Mouse (Mus musculus) myocyte (in vitro differentiated cells): ENCODE measurements around the gene Gria2. TPM values are rescaled to one million over a fixed set of nuclear protein-coding genes. Genes with fewer than 3 reads are reported as not detected.

Experiments
- H3K27me3 ChIP-seq: one replicate; pipeline ENCODE4 v1.6.1; 2011; ENCODE audit not compliant: control insufficient read depth, insufficient read depth, insufficient read length
- H3K36me3 ChIP-seq: one replicate; pipeline ENCODE4 v1.6.1; 2011; ENCODE audit not compliant: control insufficient read depth, insufficient read depth
- H3K4me2 ChIP-seq: one replicate; pipeline ENCODE4 v1.6.1; 2011; ENCODE audit warnings: low read depth, control low read depth
- H3K4me3 ChIP-seq: one replicate; pipeline ENCODE4 v1.5.1; 2011; ENCODE audit warnings: mild to moderate bottlenecking, control low read depth, moderate library complexity
- H3K79me2 ChIP-seq: one replicate; pipeline ENCODE4 v1.6.1; 2011; ENCODE audit not compliant: control insufficient read depth, insufficient read depth
- H3ac ChIP-seq: one replicate; pipeline ENCODE4 v1.6.1; 2011; ENCODE audit not compliant: control insufficient read depth, insufficient read length
- CEBPB ChIP-seq: IDR thresholded peaks from 2 replicates; pipeline ENCODE4 v1.6.1; 2011; ENCODE audit warnings: mild to moderate bottlenecking, moderate library complexity; ENCODE audit not compliant: poor library complexity, insufficient read depth, severe bottlenecking
- E2F4 ChIP-seq: IDR thresholded peaks from one replicate; pipeline ENCODE4 v1.6.1; 2011; ENCODE audit warnings: mild to moderate bottlenecking, control low read depth, moderate library complexity; ENCODE audit not compliant: insufficient read depth
- MAX ChIP-seq: IDR thresholded peaks from one replicate; pipeline ENCODE4 v1.6.1; 2011; ENCODE audit warnings: low read depth, mild to moderate bottlenecking, control low read depth
- MYOD1 ChIP-seq, 3 experiments: IDR thresholded peaks; one replicate each; pipeline ENCODE4 v1.6.1; 2011; ENCODE audit warnings: control low read depth in 2 of 3, low read depth in 2 of 3, mild to moderate bottlenecking in 2 of 3, moderate library complexity in 1 of 3; ENCODE audit not compliant: insufficient read length in 2 of 3, control insufficient read depth in 1 of 3
- MYOG ChIP-seq, 3 experiments: IDR thresholded peaks; one replicate each; pipeline ENCODE4 v1.6.1; 2011; ENCODE audit warnings: control low read depth in 2 of 3, low read depth in 2 of 3, mild to moderate bottlenecking in 2 of 3; ENCODE audit not compliant: insufficient read length in 2 of 3, control insufficient read depth in 1 of 3, insufficient read depth in 1 of 3
- POLR2A ChIP-seq: IDR thresholded peaks from one replicate; pipeline ENCODE4 v1.6.1; 2011; ENCODE audit warnings: low read depth, mild to moderate bottlenecking, control low read depth, moderate library complexity; ENCODE audit not compliant: insufficient read length
- POLR2AphosphoS2 ChIP-seq: IDR thresholded peaks from one replicate; pipeline ENCODE4 v1.6.1; 2011; ENCODE audit warnings: low read depth, control low read depth; ENCODE audit not compliant: insufficient read length
- REST ChIP-seq: IDR thresholded peaks from one replicate; pipeline ENCODE4 v1.6.1; 2011; ENCODE audit warnings: mild to moderate bottlenecking, control low read depth, moderate library complexity; ENCODE audit not compliant: insufficient read depth, insufficient read length
- SRF ChIP-seq: IDR thresholded peaks from one replicate; pipeline ENCODE4 v1.6.1; 2011; ENCODE audit warnings: low read depth; ENCODE audit not compliant: control insufficient read depth, insufficient read length
- TCF12 ChIP-seq: IDR thresholded peaks from one replicate; pipeline ENCODE4 v1.6.1; 2011; ENCODE audit warnings: mild to moderate bottlenecking, control low read depth; ENCODE audit not compliant: poor library complexity, insufficient read depth, severe bottlenecking
- TCF3 ChIP-seq: IDR thresholded peaks from one replicate; pipeline ENCODE4 v1.6.1; 2011; ENCODE audit warnings: low read depth, control low read depth; ENCODE audit not compliant: insufficient read length
- USF1 ChIP-seq: IDR thresholded peaks from one replicate; pipeline ENCODE4 v1.6.1; 2011; ENCODE audit warnings: low read depth, mild to moderate bottlenecking, control low read depth, moderate library complexity
- polyA plus RNA-seq: library from polyadenylated mRNA; unstranded; fragments of >200 nt; fragmentation: generic; extraction: Trizol; gene quantifications from one replicate; pipeline ENCODE4 v1.2.1, GENCODE M21; 2012; ENCODE audit warnings: missing spikeins

Gene Gria2
- polyA plus RNA-seq, 1 experiment = not detected

DNA sequence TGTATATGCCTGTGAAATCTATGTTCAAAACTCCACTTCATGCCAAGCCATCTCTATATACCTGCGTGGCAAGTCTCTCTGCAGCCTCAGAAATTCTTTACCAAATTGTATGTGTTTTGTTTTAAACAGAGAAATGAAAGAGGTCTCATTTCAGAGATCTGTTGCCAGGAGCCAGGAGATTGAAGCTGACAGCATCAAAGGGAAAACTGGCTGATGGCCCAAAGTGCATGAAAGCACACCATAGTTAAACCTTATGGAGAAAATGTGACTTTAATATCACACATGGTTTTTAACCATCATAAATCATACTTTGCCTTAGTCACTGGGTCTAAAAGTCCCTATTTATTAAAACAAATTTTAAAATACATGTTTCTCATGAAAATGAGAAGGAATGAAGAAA, 1.2 kb upstream of the Gria2 start:
- Histone ChIP-seq H3K27me3 (peaks cover 23% of the 10 kb centered on the region), H3K4me3 (no peak overlapping the region), H3K36me3 (no peaks in the 10 kb centered on the region), H3K4me2 (no peak overlapping the region), H3K79me2 (no peaks in the 10 kb centered on the region), H3ac (no peak overlapping the region)
- TF ChIP-seq TCF12 (no peak), MYOD1 (IDR thresholded peaks at IDR 0.05; ENCODE audit: control insufficient read depth in 1 of 3, insufficient read length in 2 of 3, low read depth in 2 of 3) (no peak), REST (no peak)

DNA sequence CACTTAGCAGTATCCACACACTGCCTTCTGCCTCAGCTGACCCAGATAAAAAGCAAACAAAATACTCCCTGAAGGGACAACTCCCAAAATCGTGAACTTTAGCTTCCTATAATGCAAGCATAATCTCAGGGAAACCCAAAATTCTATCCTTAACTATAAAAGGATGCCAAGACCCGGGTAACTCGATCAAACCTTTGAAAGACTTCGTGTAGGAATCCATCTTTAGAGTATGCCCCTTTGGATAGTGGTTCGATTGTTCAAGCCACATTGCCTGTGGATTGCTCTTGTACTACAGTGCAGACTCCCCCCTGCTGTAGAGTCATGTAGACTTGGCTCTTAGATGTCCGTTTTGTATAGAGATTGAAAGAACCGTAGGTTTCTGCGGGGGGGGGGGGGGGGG, 576 bp upstream of the Gria2 start:
- Histone ChIP-seq H3ac (no peak overlapping the region), H3K36me3 (no peaks in the 10 kb centered on the region), H3K4me3 (no peak overlapping the region), H3K79me2 (no peaks in the 10 kb centered on the region), H3K4me2 (no peak overlapping the region), H3K27me3 (peaks cover 23% of the 10 kb centered on the region)
- TF ChIP-seq USF1 (no peak), MAX (no peak), SRF (no peak), TCF3 (no peak), MYOG (IDR thresholded peaks at IDR 0.05; ENCODE audit: control insufficient read depth in 1 of 3, insufficient read depth in 1 of 3, insufficient read length in 2 of 3, low read depth in 2 of 3) (no peak), MYOD1 (IDR thresholded peaks at IDR 0.05; ENCODE audit: control insufficient read depth in 1 of 3, insufficient read length in 2 of 3, low read depth in 2 of 3) (no peak), TCF12 (no peak), POLR2A (no peak), CEBPB (no peak), E2F4 (no peak), POLR2AphosphoS2 (no peak), REST (no peak)

DNA sequence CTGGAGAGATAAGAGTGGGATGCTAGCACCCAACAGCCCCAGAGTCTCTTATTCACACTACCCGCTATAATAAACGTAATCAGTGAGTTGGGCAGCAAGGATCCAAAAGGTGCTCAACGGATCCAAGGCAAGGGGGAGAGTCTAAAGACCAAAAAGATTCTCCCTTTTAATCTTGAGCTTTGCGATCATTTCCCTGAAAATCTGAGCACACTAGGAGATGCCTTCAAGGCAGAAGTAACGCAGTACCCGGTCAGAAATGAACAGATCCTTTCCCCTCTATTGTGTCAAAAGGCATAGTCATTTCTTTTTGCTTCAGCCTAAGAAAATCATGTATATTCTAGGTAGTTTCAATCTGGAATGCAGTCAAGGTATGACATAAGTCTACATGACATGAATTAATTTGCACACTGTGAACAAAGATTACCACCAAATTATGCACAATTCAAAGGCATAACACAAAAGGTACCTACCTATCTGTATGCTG, 766 bp downstream of the Gria2 start:
- H3K79me2 ChIP-seq = no peaks in the 10 kb centered on the region
- TF ChIP-seq E2F4 = no peak
- H3K4me3 ChIP-seq = no peak overlapping the region
- H3ac ChIP-seq = no peak overlapping the region
- no peaks in the 10 kb centered on the region for H3K36me3 ChIP-seq
- H3K4me2 ChIP-seq = no peak overlapping the region
- H3K27me3 ChIP-seq = peaks cover 23% of the 10 kb centered on the region

DNA sequence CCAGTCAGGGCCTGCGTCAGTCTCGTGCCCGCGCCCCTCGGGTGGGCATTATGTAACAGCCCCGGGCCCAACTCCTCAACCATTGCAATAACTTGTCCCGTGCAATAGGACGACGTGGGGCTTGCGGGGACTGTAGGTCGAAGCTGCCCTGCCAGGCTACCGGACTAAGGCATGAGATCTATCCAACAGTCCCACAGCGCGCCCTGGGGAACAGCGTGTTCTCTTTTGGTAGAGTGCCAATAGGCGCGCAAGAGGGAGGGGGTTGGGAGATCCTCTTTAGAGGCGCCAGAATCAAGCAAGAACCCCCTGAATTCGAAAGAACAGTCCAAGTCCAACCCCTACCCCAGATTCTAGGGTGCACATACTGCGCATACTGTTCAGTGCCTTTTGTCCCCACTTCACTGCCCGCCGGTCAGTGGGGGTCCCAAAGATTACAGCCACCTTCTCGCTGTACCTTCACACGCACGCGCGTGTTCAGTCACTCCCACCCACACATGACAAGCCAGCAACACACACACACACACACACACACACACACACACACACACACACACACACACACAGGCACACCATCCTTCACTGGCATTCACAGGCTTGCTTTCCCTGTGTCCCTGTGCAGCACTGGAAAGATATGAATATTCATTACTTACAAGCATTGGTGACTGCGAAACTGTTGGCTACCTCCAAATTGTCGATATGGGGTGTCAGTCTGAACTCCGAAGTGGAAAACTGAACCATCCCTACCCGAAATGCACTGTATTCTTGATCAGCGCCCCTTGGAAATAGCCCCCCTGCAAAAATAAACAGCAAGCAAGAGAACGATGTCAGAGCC, 1.4 kb downstream of the Gria2 start:
- no peak overlapping the region for H3K4me3 ChIP-seq
- no peak overlapping the region for H3K4me2 ChIP-seq
- no peaks in the 10 kb centered on the region for H3K79me2 ChIP-seq
- TF ChIP-seq USF1 (no peak), CEBPB (no peak), REST (no peak), TCF12 (no peak), POLR2A (no peak), SRF (no peak), E2F4 (no peak), MYOD1 (IDR thresholded peaks at IDR 0.05; ENCODE audit: control insufficient read depth in 1 of 3, insufficient read length in 2 of 3, low read depth in 2 of 3) (no peak), MYOG (IDR thresholded peaks at IDR 0.05; ENCODE audit: control insufficient read depth in 1 of 3, insufficient read depth in 1 of 3, insufficient read length in 2 of 3, low read depth in 2 of 3) (no peak), POLR2AphosphoS2 (no peak), TCF3 (no peak), MAX (no peak)
- H3ac ChIP-seq = no peak overlapping the region
- H3K27me3 ChIP-seq = peaks cover 23% of the 10 kb centered on the region
- no peaks in the 10 kb centered on the region for H3K36me3 ChIP-seq

DNA sequence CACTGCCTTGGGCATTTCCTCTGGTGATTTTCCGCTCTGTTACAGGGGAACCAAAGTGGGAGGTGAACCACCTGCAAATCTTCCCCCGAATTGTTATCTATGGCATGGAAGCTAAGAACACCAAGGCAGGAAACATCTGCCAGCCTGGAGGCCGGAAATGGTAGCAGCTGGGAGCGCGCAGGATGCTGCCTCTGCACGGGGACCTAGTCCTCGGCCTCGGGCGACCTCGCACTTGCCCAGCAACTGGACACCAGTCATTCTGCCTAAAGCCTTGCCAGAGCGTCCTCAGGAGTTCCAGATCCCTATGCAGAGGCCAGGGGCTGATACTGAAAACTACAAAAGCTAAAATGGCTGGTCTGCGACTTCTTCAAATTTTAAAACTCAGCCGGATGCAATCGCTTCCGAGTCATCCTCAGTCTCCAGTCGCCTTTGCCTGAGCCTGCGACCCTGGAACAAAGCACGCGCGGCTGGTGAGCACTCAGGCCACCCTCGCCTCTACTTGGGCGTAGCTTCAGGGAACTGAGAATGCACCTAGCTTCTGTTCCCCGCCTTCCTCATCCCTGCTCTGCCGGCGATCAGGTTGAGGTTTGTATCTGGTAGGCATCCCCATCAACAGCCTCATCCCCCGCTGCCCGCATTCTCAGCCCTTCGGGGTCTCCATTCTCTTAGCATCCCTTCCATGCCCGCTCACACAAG, 2.2 kb downstream of the Gria2 start:
- Histone ChIP-seq H3ac (no peak overlapping the region), H3K4me3 (no peak overlapping the region), H3K79me2 (no peaks in the 10 kb centered on the region), H3K4me2 (peak overlapping the region; percentile 12), H3K27me3 (peaks cover 23% of the 10 kb centered on the region), H3K36me3 (no peaks in the 10 kb centered on the region)
- TF ChIP-seq POLR2A = no peak
- TF ChIP-seq TCF12 = no peak
- no peak for TF ChIP-seq TCF3
